Mouse (Mus musculus) heart, embryonic 14.5 days (tissue): Measurements from ENCODE around the gene Acss2. TPM values are rescaled to one million over a fixed set of nuclear protein-coding genes. Genes with fewer than 3 reads are reported as not detected.
"Not testable (repeated sequence)": the region's sequence is repeated elsewhere in the genome, so short reads cannot be mapped to it uniquely, and the experiment has no call there.

ENCODE experiments used
- ATAC-seq: fragments of 200-750 bp; cut with Nextera tagmentation; 2 replicates; pipeline ENCODE4 v1.8.0; 2017; ENCODE audit warnings: low read depth, moderate TSS enrichment; ENCODE audit not compliant: insufficient number of reproducible peaks, insufficient read depth, low FRiP score
- H3K27ac ChIP-seq, 2 experiments: fragments of 200-500 bp in 1 of 2; fragments of 300-500 bp in 1 of 2; sonication (generic) in 1 of 2; replicated peaks in 1 of 2; 2 replicates each; pipeline ENCODE4 v1.5.1; 2012 to 2014; ENCODE audit warnings: low read depth in 2 of 2, low read length in 2 of 2, control low read depth in 1 of 2, mild to moderate bottlenecking in 1 of 2, mixed read lengths in 1 of 2; ENCODE audit not compliant: control insufficient read depth in 1 of 2, insufficient read depth in 1 of 2
- H3K27me3 ChIP-seq: fragments of 300-500 bp; sonication (generic); 2 replicates; pipeline ENCODE4 v1.6.1; 2014; ENCODE audit warnings: mild to moderate bottlenecking, low read length, control low read depth; ENCODE audit not compliant: control insufficient read depth, insufficient read depth
- H3K36me3 ChIP-seq: fragments of 300-500 bp; sonication (generic); 2 replicates; pipeline ENCODE4 v1.6.1; 2014; ENCODE audit warnings: mild to moderate bottlenecking, control low read depth, low read length, mixed read lengths; ENCODE audit not compliant: control insufficient read depth, insufficient read depth
- H3K4me1 ChIP-seq, 2 experiments: fragments of 200-500 bp in 1 of 2; fragments of 300-500 bp in 1 of 2; sonication (generic) in 1 of 2; 2 replicates each; pipeline ENCODE4 v1.6.1; 2012 to 2014; ENCODE audit warnings: low read length in 2 of 2, control low read depth in 1 of 2, mixed read lengths in 1 of 2; ENCODE audit not compliant: control insufficient read depth in 2 of 2, insufficient read depth in 2 of 2
- H3K4me2 ChIP-seq: fragments of 300-500 bp; sonication (generic); 2 replicates; pipeline ENCODE4 v1.6.1; 2014; ENCODE audit warnings: mild to moderate bottlenecking, low read length
- H3K4me3 ChIP-seq, 2 experiments: fragments of 200-500 bp in 1 of 2; fragments of 300-500 bp in 1 of 2; sonication (generic) in 1 of 2; 2 replicates each; pipeline ENCODE4 v1.5.1; 2012 to 2014; ENCODE audit warnings: low read length in 2 of 2, mild to moderate bottlenecking in 2 of 2, control low read depth in 1 of 2, low read depth in 1 of 2, moderate library complexity in 1 of 2; ENCODE audit not compliant: control insufficient read depth in 1 of 2, insufficient read depth in 1 of 2
- H3K9ac ChIP-seq: fragments of 300-500 bp; sonication (generic); 2 replicates; pipeline ENCODE4 v1.6.1; 2014; ENCODE audit warnings: mild to moderate bottlenecking, low read length
- H3K9me3 ChIP-seq: fragments of 300-500 bp; sonication (generic); 2 replicates; pipeline ENCODE4 v1.6.1; 2016; ENCODE audit warnings: low read length, control low read depth; ENCODE audit not compliant: control insufficient read depth
- WGBS: fragments of 180-500 bp; shearing (Covaris S2); extraction: QIAGEN DNeasy Blood & Tissue Kit; methylation state at CpG from one replicate; pipeline ENCODE4 v1.1.7; 2014; 5-methylcytosine and 5-hydroxymethylcytosine counted together
- polyA plus RNA-seq: library from polyadenylated mRNA; unstranded; fragments of >200 nt; fragmentation: Nextera tagmentation; extraction: Ambion mirVana; gene quantifications from 2 replicates; pipeline ENCODE4 v1.2.1, GENCODE M21; 2014

The Acss2 gene
- polyA plus RNA-seq, 1 experiment from 2014 or later: 19.8 TPM

GRCm38 (mm10) chr2:155592137-155592853, 74.5 kb downstream of the Acss2 start, which contains the start of gene Gss:
Gene Gss (minus strand): TSS chr2:155592810.
- ATAC-seq: peak; percentile 96
- H3K27ac ChIP-seq: peak within 1 kb of the TSS; percentile 81 to 90
- H3K9me3 ChIP-seq: no peaks in the 10 kb centered on the region
- no peaks in the 10 kb centered on the region; the same call in 1 of the 2 replicates for H3K27me3 ChIP-seq
- no peaks in the 10 kb centered on the region for H3K36me3 ChIP-seq
- peak within 1 kb of the TSS; percentile 77 for H3K4me2 ChIP-seq
- H3K4me1 ChIP-seq: peaks cover 11 to 15% of the 10 kb centered on the region in 2 experiments; a peak in 2 of 4 replicates
- WGBS: under 1% methylated on average over 53 of the region's 53 CpGs
- peak within 1 kb of the TSS; percentile 59 to 62 for H3K4me3 ChIP-seq
- H3K9ac ChIP-seq: peak within 1 kb of the TSS; percentile 85

- ATAC-seq: no peak
- peak overlapping the region; percentile 85 for H3K9ac ChIP-seq
- under 1% methylated on average over 9 of the region's 9 CpGs for WGBS
- H3K27ac ChIP-seq: peak overlapping the region; percentile 24 to 51; a peak in 1 of 4 replicates
- H3K36me3 ChIP-seq: no peaks in the 10 kb centered on the region
- H3K4me3 ChIP-seq: peak overlapping the region; percentile 59 to 62
- no peaks in the 10 kb centered on the region; the same call in 1 of the 2 replicates for H3K27me3 ChIP-seq
- peak overlapping the region; percentile 77 for H3K4me2 ChIP-seq
- H3K9me3 ChIP-seq: no peaks in the 10 kb centered on the region
- peaks cover 11 to 15% of the 10 kb centered on the region in 2 experiments; a peak in 2 of 4 replicates for H3K4me1 ChIP-seq
Measured at GRCm38 (mm10) chr2:155592854-155593283, 75.1 kb downstream of the Acss2 start.

GRCm38 (mm10) chr2:155595516-155595915, 77.8 kb downstream of the Acss2 start:
- Histone ChIP-seq H3K36me3 (no peaks in the 10 kb centered on the region), H3K4me2 (no peak overlapping the region), H3K9me3 (no peaks in the 10 kb centered on the region), H3K27me3 (no peaks in the 10 kb centered on the region; the same call in 1 of the 2 replicates), H3K4me3 (no peak overlapping the region), H3K27ac (no peak overlapping the region), H3K9ac (no peak overlapping the region), H3K4me1 (peaks cover 11 to 15% of the 10 kb centered on the region in 2 experiments; a peak in 2 of 4 replicates)
- 70% methylated on average over 6 of the region's 6 CpGs for WGBS
- no peak for ATAC-seq

GRCm38 (mm10) chr2:155603707-155604106, 86.0 kb downstream of the Acss2 start:
- H3K36me3 ChIP-seq: no peaks in the 10 kb centered on the region
- no peak overlapping the region for H3K9ac ChIP-seq
- 44% methylated on average over 3 of the region's 3 CpGs for WGBS
- no peaks in the 10 kb centered on the region for H3K9me3 ChIP-seq
- H3K4me1 ChIP-seq: peaks cover 28 to 35% of the 10 kb centered on the region in 2 experiments
- H3K27ac ChIP-seq: peak overlapping the region; percentile 88 to 94; a peak in 2 of 4 replicates
- H3K4me3 ChIP-seq: no peak overlapping the region
- H3K4me2 ChIP-seq: no peak overlapping the region
- no peak; the same call in 1 of the 2 replicates for ATAC-seq
- no peaks in the 10 kb centered on the region for H3K27me3 ChIP-seq

- Histone ChIP-seq H3K27me3 (no peaks in the 10 kb centered on the region), H3K4me1 (peaks cover 28 to 35% of the 10 kb centered on the region in 2 experiments), H3K9ac (peak overlapping the region; percentile 50), H3K9me3 (no peaks in the 10 kb centered on the region), H3K4me2 (peak overlapping the region; percentile 48), H3K36me3 (no peaks in the 10 kb centered on the region), H3K27ac (peak overlapping the region; percentile 88 to 94), H3K4me3 (no peak overlapping the region)
- ATAC-seq: peak; percentile 41
- WGBS: 16% methylated on average over 10 of the region's 10 CpGs
Measured at GRCm38 (mm10) chr2:155604560-155605235, 87.0 kb downstream of the Acss2 start.

- not testable (repeated sequence) for H3K4me3 ChIP-seq, H3K36me3 ChIP-seq, H3K9me3 ChIP-seq, H3K27me3 ChIP-seq
- Histone ChIP-seq H3K4me2 (peak overlapping the region; percentile 48), H3K4me1 (peaks cover 28 to 35% of the 10 kb centered on the region in 2 experiments), H3K27ac (peak overlapping the region; percentile 88 to 94), H3K9ac (peak overlapping the region; percentile 50)
- WGBS: 34% methylated on average over 4 of the region's 4 CpGs
- ATAC-seq: peak; percentile 4; the same call in 1 of the 2 replicates
Measured at GRCm38 (mm10) chr2:155605236-155605589, 87.5 kb downstream of the Acss2 start.

- H3K27me3 ChIP-seq: no peaks in the 10 kb centered on the region
- H3K9me3 ChIP-seq: no peaks in the 10 kb centered on the region
- peak overlapping the region; percentile 18; the same call in 1 of the 2 replicates for H3K9ac ChIP-seq
- H3K4me1 ChIP-seq: peaks cover 31 to 42% of the 10 kb centered on the region in 2 experiments
- peak overlapping the region; percentile 48; the same call in 1 of the 2 replicates for H3K4me2 ChIP-seq
- 34% methylated on average over 4 of the region's 4 CpGs for WGBS
- ATAC-seq: peak; percentile 54; the same call in 1 of the 2 replicates
- H3K27ac ChIP-seq: peak overlapping the region; percentile 84 to 94
- H3K4me3 ChIP-seq: no peak overlapping the region
- H3K36me3 ChIP-seq: no peaks in the 10 kb centered on the region
Measured at GRCm38 (mm10) chr2:155606360-155606759, 88.6 kb downstream of the Acss2 start.
